Mouse (Mus musculus) hindbrain, embryonic 15.5 days (tissue): ENCODE data around the gene Zmym1. TPM values are rescaled to one million over a fixed set of nuclear protein-coding genes. Genes with fewer than 3 reads are reported as not detected.

Experiments
- polyA plus RNA-seq: library from polyadenylated mRNA; unstranded; fragments of >200 nt; fragmentation: Nextera tagmentation; extraction: Ambion mirVana; gene quantifications from 2 replicates; pipeline ENCODE4 v1.2.1, GENCODE M21; 2015

The Zmym1 gene
- polyA plus RNA-seq, 1 experiment from 2014 or later: 26.3 TPM

Other genes with a start within 250 kb of the Zmym1 start
- gene Zmym4, start 93.0 kb downstream of the Zmym1 start, polyA plus RNA-seq: 25.4 and 26.1 TPM in 2 replicates
- gene Sfpq, start 39.8 kb downstream of the Zmym1 start, polyA plus RNA-seq: 64.1 and 73.2 TPM in 2 replicates
- gene Zmym6, start 16.2 kb upstream of the Zmym1 start, polyA plus RNA-seq: 30.3 and 36.7 TPM in 2 replicates
- 17.4 and 17.6 TPM in 2 replicates for gene Tmem35b, start 62.5 kb upstream of the Zmym1 start, polyA plus RNA-seq
- gene Dlgap3, start 108.1 kb upstream of the Zmym1 start, polyA plus RNA-seq: 24.9 and 32.0 TPM in 2 replicates
- 53.7 and 56.6 TPM in 2 replicates for gene Smim12, start 182.6 kb upstream of the Zmym1 start, polyA plus RNA-seq